In genomic region chr6:113644808-113645207, GRCm38 (mm10) we compare ENCODE assay signal across 9 mouse cellular contexts. TPM values are rescaled to one million over a fixed set of nuclear protein-coding genes. Genes with fewer than 3 reads are reported as not detected.
A peak's percentile ranks its signal among the peaks of the same experiment; 100 is the strongest.
DNase-seq lines count a peak whose midpoint lies in the region; ATAC-seq and TF ChIP-seq lines count a peak whose summit lies in the region.
"Had no signal": no experiment of that assay in that cellular context is flagged by ENCODE, and none has a peak within 500 bp of the region (broad histone marks: within the 10 kb centered on the region; RNA-seq: fewer than 3 reads in every experiment).

No protein-coding gene starts in this region.

- TF ChIP-seq CTCF in layer of hippocampus, adult 2 months (conservative IDR thresholded peaks at IDR 0.05) = no peak

- WGBS in midbrain, embryonic 13.5 days = 85% methylated on average over 8 of the region's 8 CpGs

- H3K9ac ChIP-seq in midbrain, embryonic 13.5 days (replicated peaks) = no peak overlapping the region

- peak overlapping the region; percentile 83 for H3K27ac ChIP-seq in layer of hippocampus, adult 2 months
- H3K27ac ChIP-seq in midbrain, embryonic 13.5 days = no peak overlapping the region

- H3K9me3 ChIP-seq in midbrain, embryonic 13.5 days = no peaks in the 10 kb centered on the region

- no peaks in the 10 kb centered on the region for H3K27me3 ChIP-seq in midbrain, embryonic 13.5 days

- H3K4me2 ChIP-seq in midbrain, embryonic 13.5 days (replicated peaks) = no peak overlapping the region

- DNase-seq in layer of hippocampus, adult 2 months (ENCODE audit: low spot score in 2 of 2) = no peak
- DNase-seq in layer of hippocampus, adult 9-10 months (ENCODE audit: low spot score) = no peak
- peak; percentile 54 for DNase-seq in brain, adult 2 months (ENCODE audit: low read depth, low spot score)
- DNase-seq in induced T-regulatory cell, adult 2 months (ENCODE audit: low read depth) = peak; percentile 62
- peak; percentile 85 for DNase-seq in lung, postnatal 36 days
- DNase-seq in spleen, postnatal 14 days (ENCODE audit: low spot score in 2 of 2) = no peak
- DNase-seq in urinary bladder, postnatal 4 days (ENCODE audit: low spot score in 2 of 2) = no peak

- H3K4me1 ChIP-seq in midbrain, embryonic 13.5 days (replicated peaks) = no peaks in the 10 kb centered on the region

- no peak for ATAC-seq in midbrain, embryonic 13.5 days

- no peaks in the 10 kb centered on the region for H3K36me3 ChIP-seq in midbrain, embryonic 13.5 days

- H3K4me3 ChIP-seq in layer of hippocampus, adult 2 months = no peak overlapping the region; the same call in 1 of the 2 replicates
- H3K4me3 ChIP-seq in midbrain, embryonic 13.5 days (replicated peaks) = no peak overlapping the region

RNA-seq across cellular contexts. Expression of gene Irak2, which starts 6.5 kb away (rescaled TPM):
- 10 to 100 TPM; 16.6 to 18.8 TPM for total RNA-seq in layer of hippocampus, adult 2 months (2021)
- 0.99 and 1.3 TPM in 2 replicates for polyA plus RNA-seq in midbrain, embryonic 13.5 days (2015; fragmentation: Nextera tagmentation; extraction: Ambion mirVana)

RNA-seq across cellular contexts. Expression of gene Vhl, which starts 21.0 kb away (rescaled TPM):
- 10 to 100 TPM; 44.3 to 44.9 TPM for total RNA-seq in layer of hippocampus, adult 2 months (2021)
- 60.2 and 60.6 TPM in 2 replicates for polyA plus RNA-seq in midbrain, embryonic 13.5 days (2015; fragmentation: Nextera tagmentation; extraction: Ambion mirVana)

RNA-seq across cellular contexts. Expression of gene Brk1, which starts 40.2 kb away (rescaled TPM):
- 100 to 1,000 TPM; 211 to 234 TPM for total RNA-seq in layer of hippocampus, adult 2 months (2021)
- 227 and 229 TPM in 2 replicates for polyA plus RNA-seq in midbrain, embryonic 13.5 days (2015; fragmentation: Nextera tagmentation; extraction: Ambion mirVana)

RNA-seq across cellular contexts. Expression of gene Fancd2os, which starts 44.3 kb away (rescaled TPM):
- under 1 TPM; 0.33 to 0.86 TPM for total RNA-seq in layer of hippocampus, adult 2 months (2021)
- polyA plus RNA-seq in midbrain, embryonic 13.5 days (2015; fragmentation: Nextera tagmentation; extraction: Ambion mirVana) = not detected in 2 replicates
- polyA plus RNA-seq: neural tube, embryonic 14.5 days had no signal

RNA-seq across cellular contexts. Expression of gene Tatdn2, which starts 52.0 kb away (rescaled TPM):
- total RNA-seq in layer of hippocampus, adult 2 months (2021) = 10 to 100 TPM; 60.4 to 67.8 TPM
- polyA plus RNA-seq in midbrain, embryonic 13.5 days (2015; fragmentation: Nextera tagmentation; extraction: Ambion mirVana) = 0.93 and 1.0 TPM in 2 replicates

Comparison
In these comparisons a context has a peak if more than half of its experiments do, and no peak if none do; other contexts are left out.
1. DNase-seq: peak in brain, adult 2 months (single experiment), induced T-regulatory cell, adult 2 months (single experiment) and lung, postnatal 36 days (single experiment); none in layer of hippocampus, adult 2 months (0 of 2), layer of hippocampus, adult 9-10 months (single experiment), spleen, postnatal 14 days (0 of 2) and urinary bladder, postnatal 4 days (0 of 2).